Mouse (Mus musculus) adrenal gland (tissue): ENCODE data around the gene Foxj2.

Experiments
- intact Hi-C: fragments of 180-260 bp; cut with DNase I; formaldehyde crosslinking; loops from one replicate; pipeline ENCODE4 v1.15.1; 2025
- microRNA-seq, 2 experiments: library from miRNA; unstranded; fragments of <30 nt; microRNA quantifications; one replicate each; pipeline ENCODE4; 2019

The Foxj2 gene

GRCm38 (mm10) chr6:122867914-122868313, 48.2 kb downstream of the Foxj2 start:
- intact Hi-C loops, result no loop called here

- intact Hi-C loops, result loop anchor here (5.0 kb wide), 1 partner anchor 38 kb away; no protein-coding TSS in a partner anchor
Observed at GRCm38 (mm10) chr6:122869846-122870245, 50.1 kb downstream of the Foxj2 start.

- intact Hi-C loops, result loop anchor here (5.0 kb wide), 1 partner anchor 40 kb away; no protein-coding TSS in a partner anchor
Observed at GRCm38 (mm10) chr6:122872800-122873199, 53.1 kb downstream of the Foxj2 start.

GRCm38 (mm10) chr6:122873871-122874719, 54.4 kb downstream of the Foxj2 start, which contains the start of gene Necap1:
TSS of gene Necap1 (plus strand) at chr6:122874474.
- intact Hi-C loops, result loop anchor here (5.0 kb wide), 1 partner anchor 42 kb away; no protein-coding TSS in a partner anchor

GRCm38 (mm10) chr6:122874720-122875389, 55.1 kb downstream of the Foxj2 start:
- intact Hi-C loops, result loop anchor here (5.0 kb wide), 2 partner anchors 43 to 73 kb away; partner anchors contain the start of gene Slc2a3

GRCm38 (mm10) chr6:122879141-122879735, 59.5 kb downstream of the Foxj2 start:
- intact Hi-C loops, result loop anchor here (5.0 kb wide), 1 partner anchor 77 kb away; the partner anchor contains the start of gene Slc2a3

GRCm38 (mm10) chr6:122879781-122880505, 60.2 kb downstream of the Foxj2 start:
- intact Hi-C loops, result loop anchor here (5.0 kb wide), 1 partner anchor 78 kb away; the partner anchor contains the start of gene Slc2a3

GRCm38 (mm10) chr6:122881287-122881686, 61.6 kb downstream of the Foxj2 start:
- intact Hi-C loops, result no loop called here

GRCm38 (mm10) chr6:122883603-122884002, 63.9 kb downstream of the Foxj2 start:
- intact Hi-C loops, result no loop called here

GRCm38 (mm10) chr6:122889599-122889998, 69.9 kb downstream of the Foxj2 start:
- intact Hi-C loops, result no loop called here

- intact Hi-C loops, result loop anchor here (10.0 kb wide), 1 partner anchor 112 kb away; no protein-coding TSS in a partner anchor
Observed at GRCm38 (mm10) chr6:122892442-122893049, 72.8 kb downstream of the Foxj2 start.

Small RNA genes lying within 50 kb of the gene (microRNA-seq; reads per million reads assigned to microRNA genes)
- 0.12 to 0.23 reads per million in 2 experiments for gene Mir7231
